Mouse (Mus musculus) layer of hippocampus, postnatal 10 days (tissue): ENCODE measurements around the gene Sspn. TPM values are rescaled to one million over a fixed set of nuclear protein-coding genes. Genes with fewer than 3 reads are reported as not detected.
A peak's percentile ranks its signal among the peaks of the same experiment; 100 is the strongest.

Source experiments
- DNase-seq, 2 experiments: peaks; one replicate each; pipeline ENCODE4 v3.0.0; 2021; ENCODE audit warnings: low spot score in 2 of 2
- total RNA-seq, 2 experiments: library from RNA; stranded (reverse); gene quantifications; 2 replicates each; pipeline ENCODE4 v1.2.3; 2021

Gene Sspn
- total RNA-seq, 2 experiments from 2014 or later = 5.3 to 5.5 TPM

DNA sequence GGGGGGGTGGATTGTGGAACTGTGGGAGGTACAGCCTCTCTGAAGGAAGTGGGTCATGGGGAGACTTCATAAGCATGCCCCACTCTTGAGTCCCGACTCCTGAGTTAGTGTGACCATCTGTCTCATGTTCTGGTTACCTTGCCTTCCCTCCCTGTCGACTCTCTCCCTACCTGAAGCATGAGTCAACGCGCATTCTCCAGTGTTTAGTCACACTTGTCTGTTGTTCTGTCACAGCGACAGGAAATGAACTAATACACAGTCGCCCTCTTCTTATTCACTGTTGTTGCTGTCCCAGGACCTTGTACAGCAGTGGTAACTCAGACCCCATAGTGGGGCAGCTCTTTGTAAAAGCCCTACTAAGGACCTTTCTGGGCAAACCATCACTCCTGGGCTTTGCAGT is 41.4 kb downstream of the Sspn start:
- no peak for DNase-seq

- no peak for DNase-seq
Measured at GRCm38 (mm10) chr6:145973356-145973755, 41.9 kb downstream of the Sspn start.

DNA sequence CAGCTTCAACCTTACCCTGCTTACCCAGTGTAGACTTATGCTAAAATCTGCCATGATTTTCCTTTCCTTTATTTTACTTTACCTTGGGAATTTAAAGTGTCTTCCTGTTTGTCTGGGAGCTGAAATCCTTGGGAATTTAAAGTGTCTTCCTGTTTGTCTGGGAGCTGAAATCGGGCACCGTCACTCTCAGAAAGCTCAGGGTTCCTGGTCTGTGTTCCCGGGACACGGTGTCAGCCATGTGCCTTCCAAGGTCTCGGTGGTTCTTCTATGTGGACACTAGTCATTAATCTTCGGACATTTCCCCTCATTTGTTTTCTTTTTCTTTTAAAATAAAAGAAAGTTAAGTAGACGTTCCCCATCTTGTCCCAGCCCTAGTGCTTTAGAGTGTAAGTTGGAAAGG is 43.3 kb downstream of the Sspn start:
- no peak for DNase-seq

DNA sequence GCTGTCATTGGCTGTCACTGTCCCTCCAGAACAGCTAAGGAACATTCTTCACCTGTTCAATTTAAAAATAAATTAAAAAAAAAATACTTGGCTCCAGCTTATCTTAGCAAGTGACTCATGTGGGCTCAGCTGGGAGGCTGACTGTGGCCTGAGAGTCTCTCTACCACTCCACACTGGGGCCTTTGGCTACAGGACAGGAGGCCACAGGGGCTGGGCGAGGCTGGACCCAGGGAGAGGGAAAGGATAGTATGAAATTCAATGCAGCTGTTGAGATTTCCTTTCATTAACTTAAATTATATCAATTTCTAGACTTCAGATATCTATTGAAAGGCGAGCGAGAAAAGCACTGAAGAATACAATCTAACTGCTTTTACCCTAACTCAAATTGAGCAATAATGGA is 45.9 kb downstream of the Sspn start:
- no peak for DNase-seq

DNA sequence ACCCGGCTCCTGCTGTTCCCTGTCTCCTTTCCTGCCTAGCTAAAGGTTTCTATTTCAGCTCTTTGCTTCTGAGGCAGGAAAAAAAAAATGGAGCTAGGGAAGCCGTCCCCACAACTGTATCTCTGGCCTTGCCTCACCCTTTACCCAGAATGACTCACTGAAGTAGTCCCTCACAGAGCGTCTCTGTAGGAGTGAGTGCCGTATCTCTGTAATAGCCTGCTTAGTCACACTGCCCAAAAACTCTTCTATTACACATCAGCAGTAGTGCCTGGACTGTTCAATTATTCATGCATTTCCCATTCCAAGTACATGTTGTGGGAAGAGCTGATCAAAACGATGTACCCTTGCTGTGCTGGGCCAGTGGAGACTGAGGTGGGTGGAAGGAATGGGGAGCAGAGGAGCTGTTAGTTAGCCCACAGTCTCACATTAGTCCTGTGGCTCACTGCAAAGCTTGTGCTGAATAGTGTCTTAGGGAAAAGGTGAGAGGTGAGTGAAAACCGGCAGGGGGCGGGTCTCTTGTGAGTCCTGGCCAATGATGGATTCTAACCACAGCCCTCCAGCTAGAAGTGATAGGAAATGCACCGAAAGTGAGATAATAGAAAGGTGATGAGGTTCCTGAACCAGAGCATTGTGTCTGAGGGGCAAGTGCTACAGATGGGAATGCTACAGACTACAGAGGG is 46.5 kb downstream of the Sspn start:
- DNase-seq = no peak

- no peak for DNase-seq
Measured at GRCm38 (mm10) chr6:145981074-145981473, 49.6 kb downstream of the Sspn start.

DNA sequence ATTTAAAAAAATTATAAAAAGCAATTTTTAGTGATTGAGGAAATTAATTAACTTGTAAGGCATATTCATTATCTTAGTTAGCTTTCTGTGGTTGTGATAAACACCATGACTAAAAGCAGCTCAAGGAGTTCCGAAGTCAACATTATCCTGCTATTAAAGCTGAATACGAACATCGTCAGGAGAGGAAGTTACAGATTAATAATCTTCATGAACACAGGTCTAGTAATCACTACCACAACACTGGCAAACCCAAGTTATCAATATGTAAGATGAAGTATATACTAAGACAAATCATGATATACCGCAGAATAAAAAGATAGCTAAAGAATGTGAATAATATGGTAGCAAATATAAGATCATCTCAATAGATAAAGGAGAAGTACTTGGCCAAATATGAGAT is 50.9 kb downstream of the Sspn start:
- no peak for DNase-seq

DNA sequence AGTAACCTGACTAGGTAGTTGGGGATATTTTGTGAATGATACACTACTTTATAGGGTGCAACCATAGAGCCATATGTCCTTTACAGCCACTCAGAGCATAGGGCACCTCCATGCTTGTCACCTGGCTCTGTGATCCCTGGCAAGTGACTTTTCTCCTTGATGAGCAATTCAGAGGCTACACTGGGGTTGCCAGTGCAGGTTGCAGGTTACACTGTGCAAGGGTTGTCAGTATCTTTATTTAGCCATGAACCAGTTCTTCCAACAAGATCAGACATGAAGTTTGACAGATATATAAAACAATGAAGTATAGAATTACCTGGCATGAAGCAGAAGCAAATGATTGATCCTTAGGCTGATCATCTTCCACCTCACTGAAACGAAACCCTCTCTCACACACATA is 59.1 kb downstream of the Sspn start:
- no peak for DNase-seq

GRCm38 (mm10) chr6:145992526-145992925 is 61.1 kb downstream of the Sspn start:
- no peak for DNase-seq

DNA sequence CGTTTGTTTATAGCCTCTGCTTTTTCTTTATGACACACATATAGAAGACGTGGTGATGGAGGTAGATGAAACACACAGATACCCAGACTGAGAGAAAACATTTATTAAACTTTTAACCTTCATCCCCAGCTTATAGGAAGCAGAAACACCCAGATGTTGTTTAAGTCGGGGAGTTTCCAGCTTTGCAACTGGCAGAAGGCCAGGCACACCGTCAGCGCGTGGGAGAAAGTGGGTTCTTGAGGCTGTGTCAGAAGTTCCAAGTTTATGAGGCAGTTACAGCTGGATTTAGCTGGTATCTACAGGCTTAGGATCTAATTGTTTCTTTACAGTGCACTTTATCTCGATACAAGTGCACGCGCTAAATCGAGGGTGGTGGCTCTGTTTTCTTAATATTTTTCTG is 61.5 kb downstream of the Sspn start:
- DNase-seq = no peak

GRCm38 (mm10) chr6:145998314-145999007 is 67.0 kb downstream of the Sspn start:
- DNase-seq = peak; percentile 25 to 33

- no peak for DNase-seq
Measured at GRCm38 (mm10) chr6:146000767-146001166, 69.3 kb downstream of the Sspn start.

- no peak for DNase-seq
Measured at GRCm38 (mm10) chr6:146001396-146002191, 70.2 kb downstream of the Sspn start.

DNA sequence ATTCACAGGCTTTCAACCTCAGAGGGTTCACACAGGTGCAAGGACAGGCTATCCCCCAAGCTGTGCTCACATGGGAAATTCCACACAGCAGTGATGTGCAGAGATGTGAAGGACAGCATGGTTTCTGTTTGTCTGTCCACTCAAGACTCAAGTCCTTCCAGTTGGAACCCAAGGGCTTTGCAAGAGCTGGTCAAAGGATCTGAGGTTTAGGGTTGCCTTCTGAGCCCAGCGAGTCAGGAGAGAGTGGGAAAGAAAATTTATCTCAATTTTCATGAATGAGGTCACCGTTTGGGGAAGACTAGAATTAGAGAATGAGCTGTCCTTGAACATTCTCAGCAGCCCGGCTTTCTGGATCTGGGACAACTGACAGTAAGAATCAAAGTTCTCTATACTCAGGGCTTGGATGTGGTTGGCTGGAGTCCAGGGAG is 72.7 kb downstream of the Sspn start:
- no peak for DNase-seq

- DNase-seq = no peak
Measured at GRCm38 (mm10) chr6:146005129-146005886, 73.9 kb downstream of the Sspn start.

GRCm38 (mm10) chr6:146005935-146006564 is 74.6 kb downstream of the Sspn start:
- no peak for DNase-seq

- DNase-seq = no peak
Measured at GRCm38 (mm10) chr6:146006753-146007152, 75.3 kb downstream of the Sspn start.

DNA sequence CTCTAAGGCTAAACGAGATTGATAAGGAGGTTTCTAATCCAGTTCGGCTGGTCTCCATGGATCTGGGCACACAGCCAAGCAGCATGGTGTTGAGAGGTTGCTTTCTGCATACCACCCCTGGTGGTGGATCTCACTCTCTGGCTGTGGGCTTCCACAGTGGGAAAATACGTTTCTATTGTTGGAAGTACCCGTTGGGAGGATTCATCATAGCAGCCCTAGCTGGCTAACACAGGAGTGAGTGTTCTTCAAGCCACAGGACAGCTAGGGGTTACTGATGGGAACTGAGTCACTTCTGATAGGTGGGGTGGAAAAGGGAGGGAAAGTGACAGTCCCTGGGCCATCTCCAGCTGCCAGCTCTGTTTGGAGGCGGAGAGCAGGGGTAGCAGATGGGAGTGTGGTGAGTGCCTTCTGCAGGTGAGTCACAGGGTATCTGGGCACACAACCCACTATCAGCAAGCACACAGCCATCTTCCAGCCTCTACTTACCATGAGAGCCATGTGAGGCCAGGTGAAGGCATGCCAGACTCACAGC is 77.1 kb downstream of the Sspn start:
- peak; percentile 51 to 56 for DNase-seq

DNA sequence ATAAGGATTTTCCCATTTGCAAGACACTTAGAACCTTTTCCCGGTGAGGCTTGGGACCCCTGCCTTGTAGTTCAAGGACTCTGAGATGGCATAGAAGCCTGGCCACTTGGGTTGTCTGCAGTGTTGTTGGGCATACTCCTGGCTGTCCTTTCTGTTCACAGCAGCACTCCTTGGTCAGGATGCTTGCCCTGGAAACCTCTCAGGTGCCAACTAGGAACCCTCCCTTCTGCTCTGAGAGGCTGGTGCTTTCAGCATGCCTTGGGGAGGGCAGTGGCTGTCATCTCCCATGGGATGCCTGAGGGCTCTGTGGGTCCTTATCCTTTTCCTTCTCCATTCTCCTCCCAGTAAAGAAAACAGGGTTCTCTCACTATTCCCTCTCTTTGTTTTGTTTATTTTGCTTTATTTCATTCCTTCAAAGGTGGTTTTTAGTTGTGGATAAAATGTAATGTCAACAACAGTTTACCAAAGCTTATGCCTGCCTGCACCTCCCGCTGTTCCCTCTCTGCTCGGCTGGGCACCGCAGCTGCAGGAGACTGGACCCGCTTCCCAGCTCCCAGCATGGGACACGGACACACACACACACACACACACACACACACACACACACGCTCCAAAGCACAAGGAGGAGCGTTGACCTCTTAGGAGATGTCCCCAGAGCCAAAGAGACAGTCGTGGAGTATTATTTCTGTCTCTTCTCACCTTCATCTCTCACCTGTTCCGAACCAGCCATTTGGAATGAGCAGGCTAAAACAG is 77.9 kb downstream of the Sspn start:
- no peak for DNase-seq
